Mouse (Mus musculus): ENCODE results near the gene Sel1l. TPM values are rescaled to one million over a fixed set of nuclear protein-coding genes. Genes with fewer than 3 reads are reported as not detected.
"Not testable (repeated sequence)": the region's sequence is repeated elsewhere in the genome, so short reads cannot be mapped to it uniquely, and the experiment has no call there.

Sel1l gene
- polyA plus RNA-seq, 1 experiment from 2014 or later, result 86.7 TPM

GRCm38 (mm10) chr12:91793266-91793665 is 55.7 kb downstream of the Sel1l start:
- H3K4me3 ChIP-seq (replicated peaks), result no peak overlapping the region
- H3K4me2 ChIP-seq, result no peak overlapping the region
- H3K36me3 ChIP-seq, result no peaks in the 10 kb centered on the region
- no peaks in the 10 kb centered on the region for H3K9me3 ChIP-seq (replicated peaks)
- no peak for ATAC-seq (replicated peaks; ENCODE audit: low FRiP score)
- H3K9ac ChIP-seq, result no peak overlapping the region
- no peak overlapping the region for H3K27ac ChIP-seq
- no peaks in the 10 kb centered on the region for H3K27me3 ChIP-seq
- H3K4me1 ChIP-seq, result 0 out of 2 replicates have a peak, but pooled peaks cover under 1% of the 10 kb centered on the region
- 81% methylated on average over 8 of the region's 8 CpGs for WGBS

- Histone ChIP-seq H3K36me3 (no peaks in the 10 kb centered on the region), H3K4me1 (0 out of 2 replicates have a peak, but pooled peaks cover 4% of the 10 kb centered on the region), H3K9me3 (replicated peaks) (no peaks in the 10 kb centered on the region), H3K4me3 (replicated peaks) (no peak overlapping the region), H3K4me2 (no peak overlapping the region), H3K27ac (no peak overlapping the region), H3K27me3 (no peaks in the 10 kb centered on the region), H3K9ac (no peak overlapping the region)
- no peak for ATAC-seq (replicated peaks; ENCODE audit: low FRiP score)
- 57% methylated on average over 4 of the region's 4 CpGs for WGBS
These were observed 57.1 kb downstream of the Sel1l start for GRCm38 (mm10) chr12:91791822-91792221.

- Histone ChIP-seq H3K4me1 (peaks cover 9% of the 10 kb centered on the region; the same call in 1 of the 2 replicates), H3K9ac (no peak overlapping the region), H3K27me3 (no peaks in the 10 kb centered on the region), H3K9me3 (replicated peaks) (no peaks in the 10 kb centered on the region), H3K27ac (no peak overlapping the region), H3K36me3 (no peaks in the 10 kb centered on the region), H3K4me3 (replicated peaks) (no peak overlapping the region), H3K4me2 (no peak overlapping the region)
- ATAC-seq (replicated peaks; ENCODE audit: low FRiP score), result no peak
- 53% methylated on average over 6 of the region's 6 CpGs for WGBS
These were observed 59.2 kb downstream of the Sel1l start for GRCm38 (mm10) chr12:91789801-91790200.

- not testable (repeated sequence) for H3K4me2 ChIP-seq; H3K27me3 ChIP-seq; H3K9ac ChIP-seq; H3K36me3 ChIP-seq; ATAC-seq (replicated peaks; ENCODE audit: low FRiP score); H3K27ac ChIP-seq; H3K9me3 ChIP-seq (replicated peaks); H3K4me3 ChIP-seq (replicated peaks); H3K4me1 ChIP-seq
- 71% methylated on average over 3 of the region's 3 CpGs for WGBS
These were observed 60.5 kb downstream of the Sel1l start for GRCm38 (mm10) chr12:91788446-91788845.

GRCm38 (mm10) chr12:91787959-91788437 is 61.0 kb downstream of the Sel1l start, which contains the start of gene Ston2:
Ston2 (minus strand) TSS chr12:91788387.
- no peak within 1 kb of the TSS for H3K9ac ChIP-seq
- no peak within 1 kb of the TSS for H3K4me2 ChIP-seq
- no peaks in the 10 kb centered on the region for H3K9me3 ChIP-seq (replicated peaks)
- H3K4me3 ChIP-seq (replicated peaks), result no peak within 1 kb of the TSS
- H3K36me3 ChIP-seq, result no peaks in the 10 kb centered on the region
- ATAC-seq (replicated peaks; ENCODE audit: low FRiP score), result no peak
- H3K4me1 ChIP-seq, result peaks cover 9% of the 10 kb centered on the region; the same call in 1 of the 2 replicates
- H3K27ac ChIP-seq, result no peak within 1 kb of the TSS
- WGBS, result 63% methylated on average over 9 of the region's 9 CpGs
- no peaks in the 10 kb centered on the region for H3K27me3 ChIP-seq

GRCm38 (mm10) chr12:91786355-91786754 is 62.6 kb downstream of the Sel1l start:
- H3K27me3 ChIP-seq, result no peaks in the 10 kb centered on the region
- no peak overlapping the region for H3K4me3 ChIP-seq (replicated peaks)
- no peaks in the 10 kb centered on the region for H3K36me3 ChIP-seq
- H3K9me3 ChIP-seq (replicated peaks), result no peaks in the 10 kb centered on the region
- H3K9ac ChIP-seq, result no peak overlapping the region
- peak; percentile 40; the same call in 1 of the 2 replicates for ATAC-seq (replicated peaks; ENCODE audit: low FRiP score)
- H3K27ac ChIP-seq, result no peak overlapping the region
- 43% methylated on average over 10 of the region's 10 CpGs for whole genome bisulfite sequencing
- peaks cover 9% of the 10 kb centered on the region; the same call in 1 of the 2 replicates for H3K4me1 ChIP-seq
- H3K4me2 ChIP-seq, result no peak overlapping the region

GRCm38 (mm10) chr12:91781432-91781831 is 67.5 kb downstream of the Sel1l start:
- WGBS, result 92% methylated on average over 5 of the region's 5 CpGs
- H3K4me3 ChIP-seq (replicated peaks), result no peak overlapping the region
- no peaks in the 10 kb centered on the region; the same call in 1 of the 2 replicates for H3K27me3 ChIP-seq
- peaks cover 22% of the 10 kb centered on the region for H3K4me1 ChIP-seq
- ATAC-seq (replicated peaks; ENCODE audit: low FRiP score), result no peak
- no peak overlapping the region for H3K4me2 ChIP-seq
- H3K36me3 ChIP-seq, result no peaks in the 10 kb centered on the region
- no peak overlapping the region for H3K9ac ChIP-seq
- no peak overlapping the region for H3K27ac ChIP-seq
- no peaks in the 10 kb centered on the region for H3K9me3 ChIP-seq (replicated peaks)

- WGBS, result 84% methylated on average over 3 of the region's 3 CpGs
- Histone ChIP-seq H3K36me3 (no peaks in the 10 kb centered on the region), H3K4me2 (no peak overlapping the region), H3K9me3 (replicated peaks) (no peaks in the 10 kb centered on the region), H3K4me3 (replicated peaks) (no peak overlapping the region), H3K9ac (no peak overlapping the region), H3K4me1 (peaks cover 22% of the 10 kb centered on the region), H3K27me3 (no peaks in the 10 kb centered on the region; the same call in 1 of the 2 replicates), H3K27ac (no peak overlapping the region)
- no peak for ATAC-seq (replicated peaks; ENCODE audit: low FRiP score)
These were observed 68.4 kb downstream of the Sel1l start for GRCm38 (mm10) chr12:91780531-91780930.

GRCm38 (mm10) chr12:91779004-91779365 is 70.0 kb downstream of the Sel1l start:
- Histone ChIP-seq H3K27me3 (no peaks in the 10 kb centered on the region; the same call in 1 of the 2 replicates), H3K36me3 (no peaks in the 10 kb centered on the region), H3K4me3 (replicated peaks) (peak overlapping the region; percentile 71), H3K4me1 (peaks cover 27% of the 10 kb centered on the region), H3K9me3 (replicated peaks) (no peaks in the 10 kb centered on the region), H3K9ac (peak overlapping the region; percentile 54), H3K4me2 (peak overlapping the region; percentile 88), H3K27ac (peak overlapping the region; percentile 69)
- peak; percentile 97 for ATAC-seq (replicated peaks; ENCODE audit: low FRiP score)
- under 1% methylated on average over 35 of the region's 35 CpGs for WGBS

GRCm38 (mm10) chr12:91778211-91779003 is 70.5 kb downstream of the Sel1l start:
- Histone ChIP-seq H3K9ac (peak overlapping the region; percentile 54), H3K4me3 (replicated peaks) (peak overlapping the region; percentile 71), H3K4me1 (peaks cover 27% of the 10 kb centered on the region), H3K27me3 (no peaks in the 10 kb centered on the region; the same call in 1 of the 2 replicates), H3K27ac (peak overlapping the region; percentile 69), H3K36me3 (no peaks in the 10 kb centered on the region), H3K4me2 (peak overlapping the region; percentile 88), H3K9me3 (replicated peaks) (no peaks in the 10 kb centered on the region)
- ATAC-seq (replicated peaks; ENCODE audit: low FRiP score), result peak; percentile 88
- WGBS, result 1% methylated on average over 50 of the region's 51 CpGs

- Histone ChIP-seq H3K36me3 (no peaks in the 10 kb centered on the region), H3K4me2 (no peak overlapping the region), H3K9ac (no peak overlapping the region), H3K9me3 (replicated peaks) (no peaks in the 10 kb centered on the region), H3K27ac (no peak overlapping the region), H3K27me3 (no peaks in the 10 kb centered on the region; the same call in 1 of the 2 replicates), H3K4me3 (replicated peaks) (no peak overlapping the region), H3K4me1 (peaks cover 27% of the 10 kb centered on the region)
- 68% methylated on average over 5 of the region's 5 CpGs for WGBS
- ATAC-seq (replicated peaks; ENCODE audit: low FRiP score), result no peak
These were observed 72.6 kb downstream of the Sel1l start for GRCm38 (mm10) chr12:91776342-91776741.

- 64% methylated on average over 8 of the region's 8 CpGs for WGBS
- H3K9me3 ChIP-seq (replicated peaks), result no peaks in the 10 kb centered on the region
- no peak for ATAC-seq (replicated peaks; ENCODE audit: low FRiP score)
- peaks cover 27% of the 10 kb centered on the region for H3K4me1 ChIP-seq
- H3K27ac ChIP-seq, result no peak overlapping the region
- no peak overlapping the region for H3K9ac ChIP-seq
- no peak overlapping the region for H3K4me2 ChIP-seq
- no peak overlapping the region for H3K4me3 ChIP-seq (replicated peaks)
- no peaks in the 10 kb centered on the region; the same call in 1 of the 2 replicates for H3K27me3 ChIP-seq
- H3K36me3 ChIP-seq, result no peaks in the 10 kb centered on the region
These were observed 74.1 kb downstream of the Sel1l start for GRCm38 (mm10) chr12:91774811-91775284.

Measured in kidney, embryonic 15.5 days (tissue).